Mouse (Mus musculus) liver, adult 2 months (tissue): ENCODE data around the gene Sf3a1. TPM values are rescaled to one million over a fixed set of nuclear protein-coding genes. Genes with fewer than 3 reads are reported as not detected.

Source experiments
- DNase-seq: peaks from one replicate; pipeline ENCODE4 v3.0.0-alpha.2; 2011; ENCODE audit warnings: low read depth, low spot score; ENCODE audit errors: extremely low read depth
- H3K27ac ChIP-seq: fragments of 200-500 bp; replicated peaks from 2 replicates; pipeline ENCODE4 v1.5.1; 2012; ENCODE audit warnings: low read depth, mild to moderate bottlenecking, control low read depth, inconsistent platforms, low read length; ENCODE audit not compliant: insufficient read depth
- H3K27me3 ChIP-seq: fragments of 200-500 bp; 2 replicates; pipeline ENCODE4 v1.6.1; 2012; ENCODE audit warnings: mild to moderate bottlenecking, moderate library complexity, low read length, inconsistent platforms; ENCODE audit not compliant: control insufficient read depth, insufficient read depth
- H3K36me3 ChIP-seq: fragments of 200-500 bp; 2 replicates; pipeline ENCODE4 v1.6.1; 2012; ENCODE audit warnings: low read length, inconsistent platforms; ENCODE audit not compliant: control insufficient read depth, insufficient read depth
- H3K4me1 ChIP-seq: fragments of 200-500 bp; 2 replicates; pipeline ENCODE4 v1.6.1; 2011; ENCODE audit warnings: low read length; ENCODE audit not compliant: control insufficient read depth, insufficient read depth
- H3K4me3 ChIP-seq: fragments of 200-500 bp; 2 replicates; pipeline ENCODE4 v1.5.1; 2011; ENCODE audit warnings: low read depth, mild to moderate bottlenecking, control low read depth, low read length, moderate library complexity; ENCODE audit not compliant: insufficient read depth
- H3K79me2 ChIP-seq: fragments of 200-500 bp; 2 replicates; pipeline ENCODE4 v1.6.1; 2012; ENCODE audit warnings: inconsistent platforms, mild to moderate bottlenecking, low read length, moderate library complexity; ENCODE audit not compliant: control insufficient read depth, insufficient read depth
- H3K9ac ChIP-seq: fragments of 200-500 bp; 2 replicates; pipeline ENCODE4 v1.6.1; 2012; ENCODE audit warnings: low read depth, mild to moderate bottlenecking, control low read depth, inconsistent platforms, low read length
- CTCF ChIP-seq: fragments of 200-500 bp; IDR thresholded peaks from 2 replicates; pipeline ENCODE4 v1.5.1; 2011; ENCODE audit warnings: low read depth, low read length, control low read depth
- POLR2A ChIP-seq: fragments of 200-500 bp; IDR thresholded peaks from 2 replicates; pipeline ENCODE4 v1.6.1; 2011; ENCODE audit warnings: low read length, control low read depth; ENCODE audit not compliant: insufficient read depth; ENCODE audit errors: extremely low read depth
- WGBS: fragments of 180-500 bp; shearing (Covaris S2); methylation state at CpG from one replicate; pipeline ENCODE4 v1.1.7; 2018; 5-methylcytosine and 5-hydroxymethylcytosine counted together
- polyA plus RNA-seq: library from polyadenylated mRNA; depleted of rRNA; stranded (reverse); fragments of >200 nt; gene quantifications from 2 replicates; pipeline ENCODE4 v1.2.3, GENCODE M21; 2012
- total RNA-seq: library from RNA; depleted of rRNA; stranded (reverse); fragments of >200 nt; gene quantifications from 2 replicates; pipeline ENCODE4 v1.2.3, GENCODE M21; 2014

Sf3a1 gene
- total and polyA plus RNA-seq, 2 experiments = 4.3 to 12.2 TPM

GRCm38 (mm10) chr11:4223393-4224188, 63.4 kb downstream of the Sf3a1 start:
- H3K4me3 ChIP-seq = no peak overlapping the region
- peaks cover 2% of the 10 kb centered on the region; the same call in 1 of the 2 replicates for H3K4me1 ChIP-seq
- WGBS = 57% methylated on average over 6 of the region's 7 CpGs
- no peak for DNase-seq
- H3K9ac ChIP-seq = no peak overlapping the region
- TF ChIP-seq POLR2A (no peak), CTCF (no peak)
- no peaks in the 10 kb centered on the region for H3K27me3 ChIP-seq
- no peak overlapping the region for H3K27ac ChIP-seq
- H3K36me3 ChIP-seq = no peaks in the 10 kb centered on the region
- H3K79me2 ChIP-seq = no peaks in the 10 kb centered on the region

GRCm38 (mm10) chr11:4224223-4224622, 64.1 kb downstream of the Sf3a1 start:
- TF ChIP-seq CTCF (no peak), POLR2A (no peak)
- Histone ChIP-seq H3K27ac (no peak overlapping the region), H3K4me1 (peaks cover 4% of the 10 kb centered on the region; the same call in 1 of the 2 replicates)

GRCm38 (mm10) chr11:4226569-4227325, 66.6 kb downstream of the Sf3a1 start:
- H3K4me1 ChIP-seq = peaks cover 4% of the 10 kb centered on the region; the same call in 1 of the 2 replicates
- H3K9ac ChIP-seq = no peak overlapping the region
- H3K27me3 ChIP-seq = no peaks in the 10 kb centered on the region
- H3K79me2 ChIP-seq = no peaks in the 10 kb centered on the region
- no peak for TF ChIP-seq CTCF
- no peak for TF ChIP-seq POLR2A
- no peaks in the 10 kb centered on the region for H3K36me3 ChIP-seq
- WGBS = 90% methylated on average over 5 of the region's 5 CpGs
- H3K27ac ChIP-seq = no peak overlapping the region
- DNase-seq = no peak
- H3K4me3 ChIP-seq = no peak overlapping the region

More at GRCm38 (mm10) chr11:4224223-4224622, 64.1 kb downstream of the Sf3a1 start:
- peak; percentile 42 for DNase-seq
- no peaks in the 10 kb centered on the region for H3K27me3 ChIP-seq
- H3K9ac ChIP-seq = no peak overlapping the region
- WGBS = 25% methylated on average over 2 of the region's 2 CpGs
- no peak overlapping the region for H3K4me3 ChIP-seq
- H3K79me2 ChIP-seq = no peaks in the 10 kb centered on the region
- H3K36me3 ChIP-seq = no peaks in the 10 kb centered on the region

- WGBS = 22% methylated on average over 8 of the region's 8 CpGs
- TF ChIP-seq CTCF = no peak
- TF ChIP-seq POLR2A = no peak
- H3K79me2 ChIP-seq = no peaks in the 10 kb centered on the region
- no peak overlapping the region for H3K9ac ChIP-seq
- DNase-seq = peak; percentile 73
- H3K27me3 ChIP-seq = no peaks in the 10 kb centered on the region
- no peak overlapping the region for H3K4me3 ChIP-seq
- no peak overlapping the region for H3K27ac ChIP-seq
- peaks cover 4% of the 10 kb centered on the region; the same call in 1 of the 2 replicates for H3K4me1 ChIP-seq
- no peaks in the 10 kb centered on the region for H3K36me3 ChIP-seq
These were observed 68.3 kb downstream of the Sf3a1 start for GRCm38 (mm10) chr11:4228463-4228862.

GRCm38 (mm10) chr11:4229841-4230240, 69.7 kb downstream of the Sf3a1 start:
- H3K79me2 ChIP-seq = no peaks in the 10 kb centered on the region
- H3K4me3 ChIP-seq = no peak overlapping the region
- no peaks in the 10 kb centered on the region for H3K27me3 ChIP-seq
- H3K4me1 ChIP-seq = peaks cover 4% of the 10 kb centered on the region; the same call in 1 of the 2 replicates
- peak; percentile 48 for DNase-seq
- H3K9ac ChIP-seq = no peak overlapping the region
- 66% methylated on average over 4 of the region's 4 CpGs for WGBS
- TF ChIP-seq CTCF = no peak
- TF ChIP-seq POLR2A = no peak
- no peak overlapping the region for H3K27ac ChIP-seq
- H3K36me3 ChIP-seq = no peaks in the 10 kb centered on the region
